Mouse (Mus musculus) E14TG2a.4 (cell line): ENCODE results near the gene Tfap2c.

ENCODE experiments used
- H3K27me3 ChIP-seq: 2 replicates; pipeline ENCODE4 v1.6.1; 2014; ENCODE audit warnings: low read length, control low read depth; ENCODE audit not compliant: insufficient read depth
- H3K36me3 ChIP-seq: 2 replicates; pipeline ENCODE4 v1.6.1; 2014; ENCODE audit warnings: low read length, control low read depth; ENCODE audit not compliant: insufficient read depth
- H3K4me1 ChIP-seq: replicated peaks from 2 replicates; pipeline ENCODE4 v1.6.1; 2014; ENCODE audit warnings: low read depth, low read length, control low read depth
- H3K4me3 ChIP-seq: replicated peaks from 2 replicates; pipeline ENCODE4 v1.5.1; 2014; ENCODE audit warnings: mild to moderate bottlenecking, low read length
- H3K9me3 ChIP-seq: 2 replicates; pipeline ENCODE4 v1.6.1; 2014; ENCODE audit warnings: low read length, control low read depth
- CTCF ChIP-seq: conservative IDR thresholded peaks from 2 replicates; pipeline ENCODE4 v1.5.1; 2014; ENCODE audit warnings: low read length
- NANOG ChIP-seq: IDR thresholded peaks from 2 replicates; pipeline ENCODE4 v1.6.1; 2014; ENCODE audit warnings: borderline replicate concordance, low read length, mixed read lengths
- POU5F1 ChIP-seq: IDR thresholded peaks from 2 replicates; pipeline ENCODE4 v1.6.1; 2014; ENCODE audit warnings: low read length, borderline replicate concordance

Tfap2c gene

DNA sequence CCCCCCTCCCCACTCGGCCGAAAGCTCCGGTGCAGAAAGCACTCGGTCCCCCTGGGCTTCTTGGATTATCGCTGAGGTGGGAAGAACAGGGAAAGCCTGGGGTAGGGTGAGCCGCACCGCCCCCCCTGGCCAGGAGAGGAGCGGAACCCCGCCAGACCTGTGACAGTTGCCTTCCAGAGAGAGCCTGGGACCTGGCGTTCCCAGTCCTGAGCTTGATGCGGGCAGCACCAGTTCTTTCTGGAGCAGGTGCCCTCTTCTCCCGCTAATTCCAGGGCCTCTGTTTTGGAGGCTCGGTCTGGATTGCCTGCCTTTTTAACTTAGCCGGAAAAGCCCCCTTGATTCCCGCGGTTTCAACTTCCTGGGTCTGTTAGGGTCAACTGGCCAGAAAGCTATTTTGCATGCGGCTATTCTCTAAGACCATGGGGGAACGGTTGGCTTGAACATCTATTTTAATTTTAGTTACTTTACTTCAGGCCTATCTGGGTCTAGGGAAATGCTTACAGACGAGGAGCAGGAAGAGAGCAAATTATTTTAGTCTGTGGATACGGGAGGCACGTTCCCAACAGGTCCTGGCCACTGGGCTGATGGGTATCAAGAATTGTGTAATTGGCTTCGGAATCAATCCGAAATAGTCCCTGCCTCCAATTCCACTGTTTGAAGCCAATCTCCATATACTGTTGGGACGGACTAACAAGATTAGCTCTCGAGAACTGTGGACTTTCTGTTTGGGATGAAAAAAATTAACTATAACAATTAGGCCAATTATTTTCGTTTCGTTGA lies 1.4 kb upstream of the Tfap2c start:
- Histone ChIP-seq H3K9me3 (no peaks in the 10 kb centered on the region), H3K27me3 (peaks cover 58% of the 10 kb centered on the region), H3K4me3 (peak overlapping the region; percentile 88), H3K36me3 (peaks cover 16% of the 10 kb centered on the region), H3K4me1 (peaks cover 72% of the 10 kb centered on the region)
- TF ChIP-seq CTCF: no peak
- TF ChIP-seq NANOG: no peak
- TF ChIP-seq POU5F1: no peak

DNA sequence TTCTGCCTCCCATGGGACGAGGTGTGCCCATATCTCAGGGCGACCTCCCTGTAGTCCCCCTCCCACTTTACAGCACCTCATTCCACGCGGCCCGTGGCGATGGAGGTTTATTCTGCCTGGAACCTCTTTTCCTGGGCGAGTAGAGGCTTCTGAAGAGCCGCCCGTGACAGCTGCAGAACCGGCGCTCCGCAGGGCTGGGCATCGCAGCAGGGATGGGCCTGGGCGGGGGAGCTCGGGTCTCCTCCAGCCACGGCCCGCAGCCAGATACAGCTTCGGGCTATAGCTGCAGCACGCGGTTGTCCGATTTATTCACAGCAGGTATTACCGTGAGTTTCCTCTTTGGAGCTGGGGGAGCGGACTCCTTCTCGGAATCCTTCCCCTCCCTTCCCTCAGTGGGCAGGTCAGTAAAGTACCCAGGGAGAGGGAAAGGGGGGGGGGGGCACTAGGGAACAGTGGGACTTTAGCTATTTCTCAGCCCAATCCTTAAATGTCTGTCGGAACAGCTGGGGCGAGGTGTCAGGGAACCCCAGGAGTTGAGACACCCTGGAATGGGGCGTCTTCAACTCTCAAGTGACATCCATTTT lies 629 bp upstream of the Tfap2c start:
- peaks cover 24% of the 10 kb centered on the region for H3K36me3 ChIP-seq
- H3K4me1 ChIP-seq: peaks cover 74% of the 10 kb centered on the region
- no peaks in the 10 kb centered on the region for H3K9me3 ChIP-seq
- peaks cover 58% of the 10 kb centered on the region for H3K27me3 ChIP-seq
- TF ChIP-seq POU5F1 (no peak), CTCF (no peak), NANOG (no peak)
- peak overlapping the region; percentile 88 for H3K4me3 ChIP-seq

DNA sequence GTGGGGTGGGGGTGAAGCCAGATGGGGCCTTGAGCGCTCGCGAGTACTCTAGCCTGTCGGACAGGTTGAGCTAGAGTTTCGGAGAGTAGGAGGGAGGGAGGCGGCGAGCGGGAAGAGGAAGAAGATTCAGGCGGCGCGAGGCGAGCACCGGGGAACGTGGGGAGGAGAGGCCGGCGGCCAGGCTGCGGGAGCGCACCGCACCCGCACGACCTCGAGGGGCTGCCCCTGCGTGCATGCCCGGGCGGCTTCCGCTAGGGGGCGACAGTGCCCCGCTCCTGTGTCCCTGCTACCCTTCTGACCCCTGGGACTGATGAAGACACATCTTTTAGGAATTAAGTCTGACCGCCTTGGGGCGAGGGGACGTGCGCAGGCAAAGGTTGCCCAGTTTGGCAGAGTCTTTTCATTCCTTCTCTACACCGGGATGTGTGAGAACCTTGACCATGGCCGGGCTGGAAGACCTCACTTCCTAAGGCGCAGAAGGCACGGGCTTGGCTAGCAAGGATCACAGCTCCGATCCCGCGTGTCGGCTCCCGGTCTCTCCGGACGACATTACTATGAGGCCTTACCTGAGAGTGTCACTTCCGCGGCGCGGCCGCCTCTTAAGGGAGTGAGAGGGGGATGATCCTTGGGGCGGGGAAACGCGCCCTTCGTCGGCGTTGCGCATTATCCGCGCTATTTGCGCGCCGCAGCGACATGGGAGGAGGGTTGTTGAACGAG lies 1.1 kb downstream of the Tfap2c start:
- H3K9me3 ChIP-seq: no peaks in the 10 kb centered on the region
- peaks cover 72% of the 10 kb centered on the region for H3K4me1 ChIP-seq
- H3K27me3 ChIP-seq: peaks cover 55% of the 10 kb centered on the region
- peak; percentile 41 for TF ChIP-seq CTCF
- TF ChIP-seq NANOG: no peak
- no peak for TF ChIP-seq POU5F1
- H3K4me3 ChIP-seq: peak overlapping the region; percentile 88
- H3K36me3 ChIP-seq: peaks cover 39% of the 10 kb centered on the region

GRCm38 (mm10) chr2:172551081-172551720 lies 1.8 kb downstream of the Tfap2c start:
- no peaks in the 10 kb centered on the region for H3K9me3 ChIP-seq
- peaks cover 46% of the 10 kb centered on the region for H3K36me3 ChIP-seq
- peak overlapping the region; percentile 88 for H3K4me3 ChIP-seq
- TF ChIP-seq NANOG (no peak), CTCF (no peak), POU5F1 (no peak)
- H3K4me1 ChIP-seq: peaks cover 72% of the 10 kb centered on the region
- H3K27me3 ChIP-seq: peaks cover 48% of the 10 kb centered on the region

- no peaks in the 10 kb centered on the region for H3K9me3 ChIP-seq
- H3K4me1 ChIP-seq: peaks cover 71% of the 10 kb centered on the region
These were observed 2.5 kb downstream of the Tfap2c start for GRCm38 (mm10) chr2:172551872-172552271.

GRCm38 (mm10) chr2:172552666-172553065 lies 3.3 kb downstream of the Tfap2c start:
- peaks cover 69% of the 10 kb centered on the region for H3K4me1 ChIP-seq
- TF ChIP-seq POU5F1 (no peak), NANOG (no peak)

More at GRCm38 (mm10) chr2:172551872-172552271, 2.5 kb downstream of the Tfap2c start:
- Histone ChIP-seq H3K36me3 (peaks cover 52% of the 10 kb centered on the region), H3K27me3 (peaks cover 41% of the 10 kb centered on the region), H3K4me3 (peak overlapping the region; percentile 88)
- no peak for TF ChIP-seq CTCF
- TF ChIP-seq NANOG: no peak
- TF ChIP-seq POU5F1: no peak

GRCm38 (mm10) chr2:172554211-172554610 lies 4.8 kb downstream of the Tfap2c start:
- H3K9me3 ChIP-seq: no peaks in the 10 kb centered on the region
- TF ChIP-seq NANOG: no peak
- H3K4me1 ChIP-seq: peaks cover 66% of the 10 kb centered on the region
- H3K4me3 ChIP-seq: peak overlapping the region; percentile 20; the same call in 1 of the 2 replicates
- H3K27me3 ChIP-seq: peaks cover 20% of the 10 kb centered on the region
- H3K36me3 ChIP-seq: peaks cover 62% of the 10 kb centered on the region

More at GRCm38 (mm10) chr2:172552666-172553065, 3.3 kb downstream of the Tfap2c start:
- Histone ChIP-seq H3K4me3 (no peak overlapping the region), H3K9me3 (no peaks in the 10 kb centered on the region), H3K36me3 (peaks cover 58% of the 10 kb centered on the region), H3K27me3 (peaks cover 33% of the 10 kb centered on the region)
